Mouse (Mus musculus): ENCODE measurements around the gene Fbxw17.

GRCm38 (mm10) chr13:50418421-50418820 is 757 bp downstream of the Fbxw17 start:
- TF ChIP-seq CTCF (IDR thresholded peaks at IDR 0.05; ENCODE audit: extremely low read depth, insufficient read depth, low read length): no peak
- TF ChIP-seq POLR2A (IDR thresholded peaks at IDR 0.05; ENCODE audit: extremely low read depth, insufficient read depth, low read length): no peak
